Mouse (Mus musculus) liver, embryonic 16.5 days (tissue): ENCODE results near the gene Nfil3. TPM values are rescaled to one million over a fixed set of nuclear protein-coding genes. Genes with fewer than 3 reads are reported as not detected.

Experiments
- ATAC-seq: fragments of 200-750 bp; cut with Nextera tagmentation; 2 replicates; pipeline ENCODE4 v1.8.0; 2017; ENCODE audit warnings: low read depth, mild to moderate bottlenecking, moderate number of reproducible peaks, moderate library complexity
- H3K27ac ChIP-seq: fragments of 300-500 bp; sonication (generic); 2 replicates; pipeline ENCODE4 v1.5.1; 2014; ENCODE audit warnings: mild to moderate bottlenecking, low read length
- H3K27me3 ChIP-seq: fragments of 300-500 bp; sonication (generic); 2 replicates; pipeline ENCODE4 v1.6.1; 2014; ENCODE audit warnings: low read depth, low read length, mixed read lengths; ENCODE audit not compliant: control insufficient read depth, insufficient read depth
- H3K36me3 ChIP-seq: fragments of 300-500 bp; sonication (generic); 2 replicates; pipeline ENCODE4 v1.6.1; 2014; ENCODE audit warnings: mild to moderate bottlenecking; ENCODE audit not compliant: control insufficient read depth, insufficient read depth
- H3K4me1 ChIP-seq: fragments of 300-500 bp; sonication (generic); 2 replicates; pipeline ENCODE4 v1.6.1; 2014; ENCODE audit warnings: low read depth, low read length, mixed read lengths; ENCODE audit not compliant: control insufficient read depth
- H3K4me2 ChIP-seq: fragments of 300-500 bp; sonication (generic); 2 replicates; pipeline ENCODE4 v1.6.1; 2014; ENCODE audit warnings: low read depth, low read length, mixed read lengths
- H3K4me3 ChIP-seq: fragments of 300-500 bp; sonication (generic); 2 replicates; pipeline ENCODE4 v1.5.1; 2014; ENCODE audit warnings: low read depth, mild to moderate bottlenecking, low read length
- H3K9ac ChIP-seq: fragments of 300-500 bp; sonication (generic); 2 replicates; pipeline ENCODE4 v1.6.1; 2014; ENCODE audit warnings: low read depth, low read length
- H3K9me3 ChIP-seq: fragments of 300-500 bp; sonication (generic); replicated peaks from 2 replicates; pipeline ENCODE4 v1.6.1; 2016; ENCODE audit warnings: low read length; ENCODE audit not compliant: control insufficient read depth
- WGBS: fragments of 180-500 bp; shearing (Covaris S2); extraction: QIAGEN DNeasy Blood & Tissue Kit; methylation state at CpG from one replicate; pipeline ENCODE4 v1.1.7; 2014; ENCODE audit not compliant: insufficient replicate concordance; 5-methylcytosine and 5-hydroxymethylcytosine counted together
- polyA plus RNA-seq: library from polyadenylated mRNA; unstranded; fragments of >200 nt; fragmentation: Nextera tagmentation; extraction: Ambion mirVana; gene quantifications from 2 replicates; pipeline ENCODE4 v1.2.1, GENCODE M21; 2015

Gene Nfil3
- polyA plus RNA-seq, 1 experiment from 2014 or later, result 7.4 TPM

- H3K4me2 ChIP-seq, result no peak overlapping the region
- no peaks in the 10 kb centered on the region for H3K4me1 ChIP-seq
- H3K36me3 ChIP-seq, result no peaks in the 10 kb centered on the region
- no peak overlapping the region for H3K27ac ChIP-seq
- H3K9me3 ChIP-seq, result no peaks in the 10 kb centered on the region
- H3K9ac ChIP-seq, result no peak overlapping the region
- 51% methylated on average over 3 of the region's 3 CpGs for WGBS
- no peaks in the 10 kb centered on the region for H3K27me3 ChIP-seq
- H3K4me3 ChIP-seq, result no peak overlapping the region
- no peak for ATAC-seq
Observed at GRCm38 (mm10) chr13:53007781-53008180, 26.9 kb upstream of the Nfil3 start.

GRCm38 (mm10) chr13:53003286-53003685 is 22.4 kb upstream of the Nfil3 start:
- ATAC-seq, result no peak
- H3K9ac ChIP-seq, result no peak overlapping the region
- WGBS, result 42% methylated on average over 3 of the region's 3 CpGs

GRCm38 (mm10) chr13:53001511-53001935 is 20.6 kb upstream of the Nfil3 start:
- WGBS, result 51% methylated on average over 2 of the region's 2 CpGs
- no peak overlapping the region for H3K9ac ChIP-seq
- no peak overlapping the region for H3K4me3 ChIP-seq
- no peaks in the 10 kb centered on the region for H3K9me3 ChIP-seq
- H3K4me2 ChIP-seq, result no peak overlapping the region
- H3K27me3 ChIP-seq, result no peaks in the 10 kb centered on the region
- no peaks in the 10 kb centered on the region for H3K4me1 ChIP-seq
- no peaks in the 10 kb centered on the region for H3K36me3 ChIP-seq
- peak; percentile 69 for ATAC-seq
- H3K27ac ChIP-seq, result no peak overlapping the region

More at GRCm38 (mm10) chr13:53003286-53003685, 22.4 kb upstream of the Nfil3 start:
- Histone ChIP-seq H3K4me2 (no peak overlapping the region), H3K9me3 (no peaks in the 10 kb centered on the region), H3K36me3 (no peaks in the 10 kb centered on the region), H3K27me3 (no peaks in the 10 kb centered on the region), H3K4me3 (no peak overlapping the region), H3K4me1 (no peaks in the 10 kb centered on the region), H3K27ac (no peak overlapping the region)

GRCm38 (mm10) chr13:53000481-53000880 is 19.6 kb upstream of the Nfil3 start:
- Histone ChIP-seq H3K36me3 (no peaks in the 10 kb centered on the region), H3K4me3 (no peak overlapping the region), H3K9ac (no peak overlapping the region), H3K9me3 (no peaks in the 10 kb centered on the region), H3K4me2 (no peak overlapping the region), H3K4me1 (no peaks in the 10 kb centered on the region), H3K27ac (no peak overlapping the region), H3K27me3 (no peaks in the 10 kb centered on the region)
- WGBS, result 33% methylated on average over 2 of the region's 2 CpGs
- no peak for ATAC-seq

- no peak overlapping the region for H3K27ac ChIP-seq
- no peak overlapping the region for H3K9ac ChIP-seq
- H3K36me3 ChIP-seq, result no peaks in the 10 kb centered on the region
- H3K4me3 ChIP-seq, result no peak overlapping the region
- WGBS, result 55% methylated on average over 10 of the region's 10 CpGs
- H3K4me2 ChIP-seq, result no peak overlapping the region
- H3K9me3 ChIP-seq, result no peaks in the 10 kb centered on the region
- no peak for ATAC-seq
- no peaks in the 10 kb centered on the region for H3K4me1 ChIP-seq
- no peaks in the 10 kb centered on the region for H3K27me3 ChIP-seq
Observed at GRCm38 (mm10) chr13:52998541-52998940, 17.7 kb upstream of the Nfil3 start.

- no peak overlapping the region for H3K4me2 ChIP-seq
- no peak overlapping the region for H3K4me3 ChIP-seq
- no peaks in the 10 kb centered on the region for H3K9me3 ChIP-seq
- H3K4me1 ChIP-seq, result no peaks in the 10 kb centered on the region
- no peaks in the 10 kb centered on the region for H3K27me3 ChIP-seq
- WGBS, result 65% methylated on average over 2 of the region's 2 CpGs
- H3K27ac ChIP-seq, result no peak overlapping the region
- H3K36me3 ChIP-seq, result no peaks in the 10 kb centered on the region
- no peak for ATAC-seq
- H3K9ac ChIP-seq, result no peak overlapping the region
Observed at GRCm38 (mm10) chr13:52997806-52998205, 16.9 kb upstream of the Nfil3 start.

- Histone ChIP-seq H3K36me3 (no peaks in the 10 kb centered on the region), H3K9ac (no peak overlapping the region), H3K4me3 (no peak overlapping the region), H3K27ac (no peak overlapping the region), H3K4me1 (no peaks in the 10 kb centered on the region), H3K27me3 (no peaks in the 10 kb centered on the region), H3K9me3 (no peaks in the 10 kb centered on the region), H3K4me2 (no peak overlapping the region)
- WGBS, result 57% methylated on average over 8 of the region's 8 CpGs
- peak; percentile 61 for ATAC-seq
Observed at GRCm38 (mm10) chr13:52996201-52996600, 15.3 kb upstream of the Nfil3 start.

- Histone ChIP-seq H3K36me3 (no peaks in the 10 kb centered on the region), H3K9ac (no peak overlapping the region), H3K4me3 (no peak overlapping the region), H3K27ac (peak overlapping the region; percentile 60), H3K27me3 (no peaks in the 10 kb centered on the region), H3K4me1 (no peaks in the 10 kb centered on the region), H3K4me2 (no peak overlapping the region), H3K9me3 (no peaks in the 10 kb centered on the region)
- 58% methylated on average over 10 of the region's 10 CpGs for WGBS
- ATAC-seq, result peak; percentile 72
Observed at GRCm38 (mm10) chr13:52994197-52994881, 13.5 kb upstream of the Nfil3 start.

- WGBS, result 64% methylated on average over 9 of the region's 9 CpGs
- no peak for ATAC-seq
Observed at GRCm38 (mm10) chr13:52990139-52990538, 9.3 kb upstream of the Nfil3 start.

More at GRCm38 (mm10) chr13:52990139-52990538, 9.3 kb upstream of the Nfil3 start:
- no peak overlapping the region for H3K4me3 ChIP-seq
- H3K27ac ChIP-seq, result no peak overlapping the region
- H3K4me1 ChIP-seq, result no peaks in the 10 kb centered on the region
- no peak overlapping the region for H3K4me2 ChIP-seq
- H3K9me3 ChIP-seq, result no peaks in the 10 kb centered on the region
- H3K36me3 ChIP-seq, result no peaks in the 10 kb centered on the region
- no peak overlapping the region for H3K9ac ChIP-seq
- no peaks in the 10 kb centered on the region for H3K27me3 ChIP-seq
